Mouse (Mus musculus) testis, adult 2 months (tissue): ENCODE results near the gene Ankrd13d.

ENCODE experiments used
- CTCF ChIP-seq: fragments of 200-500 bp; IDR thresholded peaks from 2 replicates; pipeline ENCODE4 v1.5.1; 2012; ENCODE audit warnings: low read depth, mild to moderate bottlenecking, inconsistent platforms, low read length, moderate library complexity; ENCODE audit not compliant: control insufficient read depth, insufficient read depth, insufficient replicate concordance
- POLR2A ChIP-seq: fragments of 200-500 bp; IDR thresholded peaks from 2 replicates; pipeline ENCODE4 v1.6.1; 2012; ENCODE audit warnings: low read depth, mild to moderate bottlenecking, inconsistent platforms, low read length, moderate library complexity; ENCODE audit not compliant: control insufficient read depth

- no peak for TF ChIP-seq POLR2A
- TF ChIP-seq CTCF: no peak
Observed at GRCm38 (mm10) chr19:4295391-4295790, 12.5 kb upstream of the Ankrd13d start.
